Mouse (Mus musculus) brain, embryonic 14.5 days (tissue): ENCODE results near the gene Tuba3b.

ENCODE experiments used
- CTCF ChIP-seq: fragments of 200-500 bp; IDR thresholded peaks from 2 replicates; pipeline ENCODE4 v1.5.1; 2012; ENCODE audit warnings: inconsistent platforms, mild to moderate bottlenecking, moderate library complexity, borderline replicate concordance; ENCODE audit not compliant: insufficient read depth, insufficient read length; ENCODE audit errors: extremely low read depth
- POLR2A ChIP-seq: fragments of 200-500 bp; IDR thresholded peaks from 2 replicates; pipeline ENCODE4 v1.6.1; 2012; ENCODE audit warnings: mild to moderate bottlenecking, inconsistent platforms, borderline replicate concordance; ENCODE audit not compliant: poor library complexity, insufficient read depth, insufficient read length, severe bottlenecking; ENCODE audit errors: extremely low read depth

DNA sequence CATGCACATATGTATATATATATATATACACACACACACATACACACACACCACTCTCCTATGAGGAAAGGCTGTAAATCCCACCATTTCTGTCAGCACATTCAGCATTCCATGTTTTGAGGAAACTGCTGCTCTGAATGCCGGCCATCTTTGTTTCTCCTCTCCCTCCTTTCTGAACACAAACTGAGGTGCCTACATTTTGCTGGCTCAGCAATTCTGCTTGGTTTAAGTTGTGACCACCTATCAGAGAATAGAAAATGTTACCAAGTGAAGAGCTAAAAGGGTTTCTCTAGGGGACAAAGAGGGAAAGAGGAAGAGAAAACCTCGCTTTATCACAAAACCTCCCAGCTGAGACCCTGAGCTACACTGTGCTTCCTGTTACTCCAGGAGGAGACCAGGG, 18.9 kb downstream of the Tuba3b start:
- TF ChIP-seq POLR2A (no peak), CTCF (no peak)
